Mouse (Mus musculus) heart, adult 11 months (tissue): ENCODE measurements at regions not wholly inside any gene's neighbourhood (a gene's known extent, or its start where the extent isn't known, plus 50 kb on each side); places are given as distances from the start of the nearest gene placed in this dataset.

Experiments used
- DNase-seq: peaks from one replicate; pipeline ENCODE4 v3.0.0; 2022

DNA sequence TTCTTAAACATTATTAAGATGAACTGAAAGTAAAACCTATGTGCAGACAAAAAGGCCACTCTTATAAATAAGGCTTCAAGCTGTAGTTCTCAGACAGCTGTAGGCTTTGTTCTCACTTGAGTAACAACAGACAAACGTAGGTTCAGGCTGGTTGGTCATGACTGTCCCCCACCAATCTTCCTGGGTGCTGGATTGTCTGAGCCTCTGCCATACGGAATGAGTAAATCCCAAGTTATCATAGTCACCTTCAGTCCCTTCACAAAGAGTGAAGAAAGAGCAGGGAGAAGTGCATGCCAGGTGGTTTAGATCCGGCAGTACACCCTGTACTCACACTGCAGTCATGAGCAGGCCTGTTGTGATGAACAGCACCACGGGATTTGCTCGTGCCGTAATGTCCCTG lies 69.0 kb upstream of the Fndc3a start:
- no peak for DNase-seq

- DNase-seq = no peak
Measured at GRCm38 (mm10) chr14:72777927-72778560, 68.2 kb upstream of the Fndc3a start.

- no peak for DNase-seq
Measured at GRCm38 (mm10) chr14:72770237-72770636, 60.4 kb upstream of the Fndc3a start.

DNA sequence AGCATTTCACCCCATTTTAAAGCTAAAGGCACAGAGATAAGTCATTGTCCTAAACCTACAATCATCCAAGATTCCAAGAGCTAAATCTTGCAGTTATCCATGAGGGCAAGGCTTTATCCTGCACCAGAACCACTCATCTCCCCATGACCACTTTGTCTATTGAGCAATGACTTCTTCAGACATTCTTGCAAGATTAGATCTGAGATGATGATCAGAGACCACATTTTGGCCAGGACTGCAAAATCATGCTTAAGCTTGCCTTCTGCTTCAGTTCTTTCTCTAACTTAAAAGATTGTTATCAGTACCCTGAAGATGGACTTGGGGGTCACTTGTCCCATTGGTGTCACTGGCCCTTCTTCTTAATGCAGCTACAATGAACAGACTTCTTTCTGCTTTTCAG lies 50.3 kb upstream of the Fndc3a start:
- no peak for DNase-seq
